Mouse (Mus musculus) liver, postnatal 0 days (tissue): Measurements from ENCODE around the gene Arhgef38. TPM values are rescaled to one million over a fixed set of nuclear protein-coding genes. Genes with fewer than 3 reads are reported as not detected.

Experiments
- ATAC-seq: fragments of 200-750 bp; cut with Nextera tagmentation; 2 replicates; pipeline ENCODE4 v1.8.0; 2017; ENCODE audit warnings: mild to moderate bottlenecking, moderate library complexity
- DNase-seq: peaks from one replicate; pipeline ENCODE4 v3.0.0-alpha.2; 2016
- H3K27ac ChIP-seq: fragments of 300-500 bp; sonication (generic); 2 replicates; pipeline ENCODE4 v1.5.1; 2014; ENCODE audit warnings: antibody characterized with exemption, moderate library complexity, mild to moderate bottlenecking, low read depth
- H3K27me3 ChIP-seq: fragments of 300-500 bp; sonication (generic); 2 replicates; pipeline ENCODE4 v1.6.1; 2014; ENCODE audit warnings: low read length, control low read depth, mixed read lengths; ENCODE audit not compliant: insufficient read depth
- H3K36me3 ChIP-seq: fragments of 300-500 bp; sonication (generic); replicated peaks from 2 replicates; pipeline ENCODE4 v1.6.1; 2014; ENCODE audit warnings: mild to moderate bottlenecking, control low read depth, low read length, moderate library complexity, mixed read lengths; ENCODE audit not compliant: insufficient read depth
- H3K4me1 ChIP-seq: fragments of 300-500 bp; sonication (generic); 2 replicates; pipeline ENCODE4 v1.6.1; 2014; ENCODE audit warnings: antibody characterized with exemption, mild to moderate bottlenecking, control low read depth; ENCODE audit not compliant: insufficient read depth
- H3K4me2 ChIP-seq: fragments of 300-500 bp; sonication (generic); 2 replicates; pipeline ENCODE4 v1.6.1; 2014; ENCODE audit warnings: low read depth, mild to moderate bottlenecking, low read length, moderate library complexity, mixed read lengths
- H3K4me3 ChIP-seq: fragments of 300-500 bp; sonication (generic); 2 replicates; pipeline ENCODE4 v1.5.1; 2014; ENCODE audit warnings: low read depth, low read length
- H3K9ac ChIP-seq: fragments of 300-500 bp; sonication (generic); replicated peaks from 2 replicates; pipeline ENCODE4 v1.6.1; 2014; ENCODE audit warnings: mild to moderate bottlenecking, moderate library complexity
- H3K9me3 ChIP-seq: fragments of 300-500 bp; sonication (generic); 2 replicates; pipeline ENCODE4 v1.6.1; 2016; ENCODE audit warnings: mild to moderate bottlenecking, control low read depth, low read length, mixed read lengths
- CTCF ChIP-seq: sonication (generic); IDR thresholded peaks from 2 replicates; pipeline ENCODE4 v1.5.1; 2016; ENCODE audit warnings: antibody characterized with exemption, low read depth
- EP300 ChIP-seq: IDR thresholded peaks from 2 replicates; pipeline ENCODE4 v1.6.1; 2016; ENCODE audit warnings: antibody characterized with exemption, low read depth, mild to moderate bottlenecking
- WGBS: fragments of 180-500 bp; shearing (Covaris S2); extraction: QIAGEN DNeasy Blood & Tissue Kit; methylation state at CpG from one replicate; pipeline ENCODE4 v1.1.7; 2014; ENCODE audit not compliant: insufficient replicate concordance; 5-methylcytosine and 5-hydroxymethylcytosine counted together
- polyA plus RNA-seq: library from polyadenylated mRNA; unstranded; fragments of >200 nt; fragmentation: Nextera tagmentation; extraction: Ambion mirVana; gene quantifications from 2 replicates; pipeline ENCODE4 v1.2.1, GENCODE M21; 2015

Gene Arhgef38
- polyA plus RNA-seq, 1 experiment from 2014 or later, result 0.04 TPM

DNA sequence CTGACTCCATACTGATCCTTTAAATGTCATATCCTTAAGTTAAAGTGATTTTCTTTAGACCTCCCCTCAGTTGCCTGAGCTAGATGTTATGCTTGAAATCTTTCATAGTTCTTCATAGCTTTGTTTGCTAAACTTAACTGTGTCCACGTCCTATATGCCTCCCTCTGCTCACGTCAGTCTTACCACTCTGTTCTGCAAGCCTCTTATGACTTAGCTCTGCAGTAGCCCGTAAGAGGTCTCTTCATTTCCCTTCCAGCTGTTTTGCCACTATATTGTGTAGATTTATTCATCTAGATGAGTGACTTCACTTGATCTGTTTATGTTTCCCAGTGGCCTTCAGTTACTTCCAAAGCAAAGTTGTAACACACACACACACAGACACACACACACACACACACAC, 130.3 kb downstream of the Arhgef38 start:
- Histone ChIP-seq H3K4me1 (no peaks in the 10 kb centered on the region), H3K4me2 (no peak overlapping the region), H3K4me3 (no peak overlapping the region), H3K9ac (no peak overlapping the region), H3K27ac (no peak overlapping the region), H3K36me3 (peaks cover 62% of the 10 kb centered on the region), H3K27me3 (no peaks in the 10 kb centered on the region), H3K9me3 (no peaks in the 10 kb centered on the region)
- no peak for TF ChIP-seq EP300
- TF ChIP-seq CTCF, result no peak
- DNase-seq, result no peak
- 87% methylated on average over 3 of the region's 3 CpGs for WGBS
- ATAC-seq, result no peak

DNA sequence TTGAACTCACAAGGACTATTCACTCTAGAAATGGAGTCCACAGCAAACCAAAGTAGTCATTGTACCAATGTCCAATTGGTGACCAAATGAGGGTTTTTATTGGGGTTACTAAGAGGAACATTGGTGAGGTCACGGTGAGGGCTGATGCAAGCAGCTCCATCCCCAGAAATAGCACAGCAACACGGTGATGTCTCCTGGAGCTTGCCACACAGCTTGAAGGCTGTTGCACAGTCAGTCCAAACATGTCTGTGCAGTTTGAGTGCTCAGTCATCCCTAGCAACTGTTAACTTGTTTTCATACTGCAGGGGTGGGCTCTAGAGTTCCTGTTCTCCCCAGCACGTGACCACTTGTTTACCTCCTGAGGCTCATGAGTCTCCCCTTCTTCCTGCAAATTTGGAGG, 131.0 kb downstream of the Arhgef38 start:
- ATAC-seq (no peak), DNase-seq (no peak)
- Histone ChIP-seq H3K4me3 (no peak overlapping the region), H3K36me3 (peaks cover 61% of the 10 kb centered on the region), H3K27ac (no peak overlapping the region), H3K4me2 (no peak overlapping the region), H3K4me1 (no peaks in the 10 kb centered on the region), H3K9me3 (no peaks in the 10 kb centered on the region), H3K27me3 (no peaks in the 10 kb centered on the region), H3K9ac (no peak overlapping the region)
- TF ChIP-seq EP300, result no peak
- whole genome bisulfite sequencing, result 77% methylated on average over 3 of the region's 3 CpGs

DNA sequence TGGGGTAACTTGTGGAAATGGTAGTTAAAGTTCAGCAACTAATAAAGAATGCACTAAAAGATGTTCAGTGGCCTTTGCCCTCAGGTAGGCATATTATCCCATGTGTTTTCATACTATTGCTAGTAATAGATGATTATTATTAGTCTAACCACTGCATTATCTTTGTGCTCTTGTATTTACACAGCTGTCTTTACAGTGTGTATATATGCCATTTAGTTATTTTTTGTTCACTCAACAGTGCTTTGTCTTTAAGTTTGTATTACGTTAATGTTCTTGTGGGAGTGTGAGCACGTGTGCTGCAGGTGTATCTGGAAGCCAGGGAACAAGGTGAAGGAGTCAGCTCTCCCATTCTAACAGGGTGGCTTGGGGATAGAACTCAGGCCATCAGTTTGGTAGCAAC, 135.8 kb downstream of the Arhgef38 start:
- TF ChIP-seq EP300, result no peak
- TF ChIP-seq CTCF, result no peak
- no peak overlapping the region for H3K4me3 ChIP-seq
- ATAC-seq (no peak), DNase-seq (no peak)
- H3K4me2 ChIP-seq, result no peak overlapping the region
- H3K27me3 ChIP-seq, result no peaks in the 10 kb centered on the region
- H3K9ac ChIP-seq, result no peak overlapping the region
- H3K36me3 ChIP-seq, result peaks cover 47% of the 10 kb centered on the region
- WGBS, result 86% methylated on average over 2 of the region's 2 CpGs
- H3K27ac ChIP-seq, result no peak overlapping the region
- H3K4me1 ChIP-seq, result peaks cover 7% of the 10 kb centered on the region; the same call in 1 of the 2 replicates
- H3K9me3 ChIP-seq, result no peaks in the 10 kb centered on the region

DNA sequence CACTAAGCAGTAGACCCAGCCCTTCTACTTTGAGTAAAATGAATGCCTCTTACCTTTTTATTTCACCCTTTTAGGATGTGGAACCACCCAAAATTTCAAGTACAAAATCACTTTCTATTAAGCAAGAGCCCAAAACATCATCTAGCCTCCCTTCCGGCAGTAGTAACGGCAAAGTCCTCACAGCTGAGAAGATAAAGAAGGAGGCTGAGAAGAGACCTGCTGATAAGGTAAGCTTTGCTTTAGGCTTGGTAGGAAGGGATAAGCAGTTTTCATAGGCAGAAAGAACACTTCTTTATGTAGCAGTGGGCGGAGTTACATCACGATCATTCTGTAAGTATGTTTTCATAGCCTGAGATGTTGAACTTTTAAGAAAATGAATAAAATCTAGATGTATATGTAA, 136.4 kb downstream of the Arhgef38 start:
- Histone ChIP-seq H3K4me1 (peaks cover 10% of the 10 kb centered on the region), H3K27me3 (no peaks in the 10 kb centered on the region), H3K4me2 (no peak overlapping the region), H3K4me3 (no peak overlapping the region), H3K9ac (no peak overlapping the region), H3K27ac (no peak overlapping the region), H3K36me3 (peaks cover 43% of the 10 kb centered on the region), H3K9me3 (no peaks in the 10 kb centered on the region)
- ATAC-seq (no peak), DNase-seq (no peak)
- TF ChIP-seq CTCF, result no peak
- no peak for TF ChIP-seq EP300
- 67% methylated on average over 4 of the region's 4 CpGs for WGBS

DNA sequence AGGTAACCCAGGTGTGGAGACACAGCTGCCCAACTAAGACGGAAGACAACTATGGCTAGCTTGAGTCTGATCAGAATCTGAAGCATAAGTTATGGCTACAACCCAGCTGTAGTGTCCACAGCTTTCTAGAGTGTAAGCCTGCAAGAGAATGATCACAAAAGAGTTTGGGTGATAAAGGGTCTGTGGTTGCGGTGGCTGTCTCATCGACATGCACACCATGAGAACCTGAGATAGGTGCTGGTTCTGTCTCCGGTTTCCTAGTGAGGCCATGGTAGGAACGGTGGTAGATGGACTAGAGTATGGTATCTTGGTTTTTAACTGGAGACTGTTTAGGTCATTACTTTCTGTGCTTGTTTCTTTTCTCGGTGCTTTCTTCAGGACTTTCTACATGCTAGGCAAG, 136.8 kb downstream of the Arhgef38 start:
- Histone ChIP-seq H3K4me3 (no peak overlapping the region), H3K27me3 (no peaks in the 10 kb centered on the region), H3K27ac (no peak overlapping the region), H3K4me2 (no peak overlapping the region), H3K9ac (no peak overlapping the region), H3K4me1 (peaks cover 14% of the 10 kb centered on the region), H3K36me3 (peaks cover 42% of the 10 kb centered on the region), H3K9me3 (no peaks in the 10 kb centered on the region)
- 75% methylated on average over 6 of the region's 6 CpGs for WGBS
- ATAC-seq (peak; percentile 25; the same call in 1 of the 2 replicates), DNase-seq (no peak)
- no peak for TF ChIP-seq CTCF

DNA sequence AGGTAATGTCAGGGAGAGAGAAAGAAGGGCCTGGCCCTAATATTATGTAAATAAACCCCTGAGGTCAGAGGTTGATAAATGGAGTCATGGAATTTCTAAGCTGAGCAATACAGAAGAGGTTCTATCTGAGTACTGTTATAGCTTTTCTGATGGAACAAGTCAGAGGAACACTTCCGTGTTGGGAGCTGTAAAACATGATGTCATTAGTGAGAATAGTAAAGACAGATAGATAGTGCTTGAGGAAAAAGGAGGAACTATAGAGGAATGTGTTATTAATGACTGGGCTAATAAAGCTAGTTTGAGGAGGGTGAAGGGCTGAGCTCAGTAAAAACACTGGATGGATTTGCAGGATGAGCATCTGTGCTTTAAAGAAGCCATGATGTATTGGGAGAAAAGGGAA, 140.4 kb downstream of the Arhgef38 start:
- 44% methylated on average over 1 of the region's 1 CpGs for WGBS
- Histone ChIP-seq H3K9me3 (no peaks in the 10 kb centered on the region), H3K27ac (no peak overlapping the region), H3K9ac (no peak overlapping the region), H3K36me3 (peaks cover 18% of the 10 kb centered on the region), H3K27me3 (no peaks in the 10 kb centered on the region), H3K4me1 (peaks cover 24% of the 10 kb centered on the region), H3K4me3 (no peak overlapping the region), H3K4me2 (peak overlapping the region; percentile 44)
- TF ChIP-seq EP300 (no peak), CTCF (no peak)
- ATAC-seq (no peak), DNase-seq (no peak)

DNA sequence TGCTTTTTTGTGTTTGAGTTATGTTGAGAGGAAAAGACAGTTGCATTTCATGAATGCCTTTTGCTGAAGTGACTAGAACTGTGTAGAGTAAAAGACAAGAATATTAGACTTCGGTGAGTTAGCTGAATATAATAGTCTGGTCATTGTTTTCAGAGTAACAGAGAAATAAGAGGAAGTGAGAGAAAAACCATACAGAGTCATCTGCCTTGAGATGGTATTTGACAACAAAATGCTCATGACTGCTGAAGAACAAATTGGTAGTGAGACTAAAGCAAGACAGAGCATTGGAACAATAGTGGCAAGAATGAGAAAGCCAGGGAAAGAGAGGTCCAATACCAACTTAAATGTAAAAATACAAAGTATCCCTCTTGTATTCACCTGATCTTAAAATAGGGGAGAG, 141.8 kb downstream of the Arhgef38 start:
- Histone ChIP-seq H3K4me1 (peaks cover 24% of the 10 kb centered on the region), H3K9ac (peak overlapping the region; percentile 84), H3K4me2 (peak overlapping the region; percentile 92), H3K4me3 (peak overlapping the region; percentile 90), H3K27ac (peak overlapping the region; percentile 92), H3K36me3 (peaks cover 6% of the 10 kb centered on the region), H3K27me3 (no peaks in the 10 kb centered on the region), H3K9me3 (no peaks in the 10 kb centered on the region)
- no peak for TF ChIP-seq CTCF
- TF ChIP-seq EP300, result no peak
- 40% methylated on average over 1 of the region's 1 CpGs for whole genome bisulfite sequencing
- DNase-seq (no peak), ATAC-seq (no peak)
